Mouse (Mus musculus) spleen, postnatal 36 days (tissue): ENCODE measurements around the gene Mrfap1.

Source experiments
- DNase-seq, 2 experiments: peaks; one replicate each; pipeline ENCODE4 v3.0.0; 2022; ENCODE audit warnings: low spot score in 2 of 2, mixed read lengths in 1 of 2

The Mrfap1 gene

DNA sequence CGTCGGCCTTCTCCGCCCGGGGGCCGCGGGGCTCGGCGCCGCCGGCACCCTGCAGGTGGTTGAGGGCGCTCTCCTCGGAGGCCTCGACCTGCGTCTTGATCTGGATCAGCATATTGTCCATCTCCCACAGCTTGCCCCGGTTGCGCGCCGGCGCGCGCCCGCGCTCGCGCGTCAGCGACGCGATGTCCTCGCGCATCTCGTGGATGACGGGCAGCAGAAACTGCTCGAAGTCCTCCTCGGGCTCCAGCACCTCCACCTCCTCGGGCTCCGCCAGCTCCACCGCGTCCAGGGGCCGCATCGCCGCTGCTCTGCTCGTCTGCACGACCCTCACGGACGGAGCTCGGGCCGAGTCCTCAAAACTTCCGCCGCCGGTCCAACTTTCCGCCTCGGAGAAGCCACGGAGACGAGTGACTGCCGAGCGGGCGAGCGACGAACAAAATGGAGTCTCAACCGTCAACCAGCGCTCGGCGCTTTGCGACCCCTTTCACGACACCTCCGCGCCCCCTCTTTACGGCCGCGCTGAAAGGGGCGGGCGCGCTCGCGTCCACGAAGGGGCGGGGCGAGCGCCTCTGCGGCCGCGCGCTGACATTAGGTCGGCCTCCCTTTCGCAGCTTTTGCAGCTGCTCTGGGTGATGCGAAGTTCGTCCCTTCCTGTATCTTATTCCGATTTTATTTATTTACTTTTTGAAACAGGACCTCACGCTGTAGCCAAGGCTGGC, at the start of gene Mrfap1:
Gene Mrfap1, minus strand, starts transcription at position 477 of the 719 bp plus-strand sequence.
- DNase-seq = peak; percentile 92

DNA sequence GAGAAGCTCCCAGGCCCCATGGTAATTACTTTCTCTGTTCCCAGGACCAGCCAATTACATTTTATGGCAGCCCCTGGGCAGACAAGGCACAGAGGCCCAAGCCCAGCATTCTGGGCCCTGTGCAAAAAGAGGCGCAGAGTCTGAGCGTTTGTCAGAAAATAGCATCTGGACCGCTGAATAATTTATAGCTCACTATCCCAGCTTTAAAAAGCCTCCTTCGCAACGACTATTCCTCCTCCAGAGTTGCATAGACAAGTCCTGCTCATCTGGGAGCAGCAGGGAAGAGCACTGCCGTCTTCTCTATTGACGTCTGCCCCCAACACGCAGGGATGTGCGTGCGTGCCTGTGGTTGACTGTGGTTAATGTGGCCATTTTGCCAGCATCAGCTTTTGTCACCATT, 47.9 kb upstream of the Mrfap1 start:
- no peak for DNase-seq

DNA sequence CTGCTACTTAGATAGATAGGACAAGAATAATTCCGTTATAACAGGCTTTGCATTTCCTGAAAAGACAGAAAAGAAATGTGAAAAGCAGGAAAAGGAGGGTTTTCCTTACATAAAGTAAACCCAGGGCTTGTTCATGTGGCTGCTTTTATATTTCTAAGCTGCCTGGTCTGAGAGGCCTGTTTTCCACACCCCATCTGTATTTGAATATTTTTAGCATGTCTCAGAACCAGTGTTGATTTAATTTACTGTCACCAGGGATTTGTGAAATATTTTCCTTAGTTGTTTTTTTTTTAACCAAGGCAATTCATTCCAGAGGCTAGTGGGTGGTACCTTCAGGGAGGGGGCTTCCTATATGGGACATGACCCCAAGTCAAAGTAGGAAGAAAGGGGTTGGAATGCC, 45.1 kb upstream of the Mrfap1 start:
- DNase-seq = no peak

DNA sequence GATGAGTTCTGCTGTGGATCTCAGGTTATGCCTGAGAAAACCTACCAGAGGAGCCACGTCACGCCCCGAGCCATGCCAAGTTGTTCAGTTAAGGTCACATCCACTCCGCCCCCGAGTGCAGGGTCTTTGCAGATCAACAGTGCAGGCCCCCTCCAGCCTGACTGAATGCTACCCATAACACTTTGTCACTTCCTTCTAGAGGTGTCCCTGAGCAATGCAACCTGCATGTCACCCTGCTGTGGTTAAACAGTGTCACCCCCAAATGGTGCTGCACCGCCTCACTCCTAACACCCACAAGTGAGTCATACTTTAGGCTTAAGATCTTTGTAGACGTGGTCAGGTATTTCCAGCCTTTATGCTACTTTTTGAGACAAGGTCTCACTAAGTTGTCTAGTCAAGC, 43.5 kb upstream of the Mrfap1 start:
- DNase-seq = no peak

DNA sequence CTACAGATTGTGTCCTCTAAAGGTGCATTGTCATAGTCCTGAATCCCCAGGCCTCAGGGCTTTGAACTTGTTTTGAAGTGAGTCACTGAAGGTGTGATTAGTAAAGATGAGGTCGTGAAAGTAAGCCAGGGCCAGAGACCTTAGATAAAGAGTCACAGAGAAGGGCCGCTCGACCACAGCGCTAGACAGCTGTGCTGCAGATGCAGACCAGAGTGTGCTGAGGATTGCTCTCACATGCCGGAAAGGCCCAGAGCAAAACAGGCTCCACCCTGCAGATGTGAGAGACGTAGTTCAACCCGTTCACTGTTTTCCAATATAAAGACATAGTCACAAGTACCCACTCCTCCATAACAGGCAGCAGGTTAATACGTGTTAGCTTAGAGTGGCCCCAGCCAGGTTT, 43.0 kb upstream of the Mrfap1 start:
- no peak for DNase-seq

DNA sequence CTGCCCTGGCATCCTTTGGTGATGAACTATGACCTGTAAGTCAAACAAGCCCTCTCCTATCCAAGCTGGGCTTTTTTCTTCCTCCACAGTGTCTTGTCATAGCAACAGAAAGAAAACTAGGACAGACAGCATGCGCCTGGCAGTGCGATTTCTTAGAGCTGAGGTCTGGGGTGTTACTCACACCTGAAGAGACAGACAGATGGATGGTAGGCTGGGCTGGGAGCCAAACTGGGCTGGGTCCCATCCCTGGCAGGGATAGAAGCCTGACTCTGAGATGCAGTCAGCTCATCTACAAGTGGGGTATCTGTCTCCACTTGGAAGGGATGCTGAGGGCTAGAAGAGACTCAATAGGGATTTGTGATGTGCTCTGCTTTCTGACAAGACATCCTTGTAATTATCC, 42.5 kb upstream of the Mrfap1 start:
- no peak for DNase-seq

DNA sequence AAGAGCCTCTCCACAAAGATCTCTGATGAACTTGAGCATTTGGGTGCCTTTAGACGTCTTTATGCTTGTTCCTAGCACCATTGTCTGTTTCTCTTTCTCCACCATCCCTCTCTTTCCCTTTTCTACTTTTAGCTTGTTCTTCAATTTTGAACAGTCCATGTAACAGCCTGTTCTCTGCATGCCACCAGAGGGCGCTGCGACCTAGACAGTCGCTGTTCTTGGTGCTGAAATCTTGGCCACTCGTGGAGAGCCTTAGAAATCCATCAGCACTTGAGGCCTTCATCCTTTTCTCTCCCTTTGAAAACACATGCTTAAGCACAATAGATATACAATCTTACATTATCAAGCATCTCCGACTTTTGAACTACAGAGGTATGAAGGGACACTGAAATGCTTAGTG, 39.4 kb upstream of the Mrfap1 start:
- peak; percentile 30 to 33 for DNase-seq

DNA sequence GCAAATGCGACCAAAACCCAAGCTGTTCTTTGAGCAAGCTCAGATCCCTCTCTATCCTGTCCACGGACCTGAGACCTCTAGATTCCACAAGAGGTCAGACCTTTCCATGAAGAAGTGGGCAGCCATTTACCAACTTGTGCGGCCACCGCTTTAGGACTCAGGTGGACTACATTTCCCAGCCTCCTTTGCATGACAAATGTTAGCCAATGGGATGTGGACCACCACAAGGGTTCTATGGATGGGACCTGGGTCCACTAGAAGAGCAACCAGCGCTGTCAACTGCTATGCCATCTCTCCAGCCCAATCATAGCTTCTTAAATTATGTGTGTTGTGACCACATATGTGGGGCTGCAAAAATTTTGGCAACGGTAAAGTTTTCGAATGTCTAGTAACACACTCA, 34.7 kb upstream of the Mrfap1 start:
- DNase-seq = peak in 1 of 2 experiments; percentile 22

DNA sequence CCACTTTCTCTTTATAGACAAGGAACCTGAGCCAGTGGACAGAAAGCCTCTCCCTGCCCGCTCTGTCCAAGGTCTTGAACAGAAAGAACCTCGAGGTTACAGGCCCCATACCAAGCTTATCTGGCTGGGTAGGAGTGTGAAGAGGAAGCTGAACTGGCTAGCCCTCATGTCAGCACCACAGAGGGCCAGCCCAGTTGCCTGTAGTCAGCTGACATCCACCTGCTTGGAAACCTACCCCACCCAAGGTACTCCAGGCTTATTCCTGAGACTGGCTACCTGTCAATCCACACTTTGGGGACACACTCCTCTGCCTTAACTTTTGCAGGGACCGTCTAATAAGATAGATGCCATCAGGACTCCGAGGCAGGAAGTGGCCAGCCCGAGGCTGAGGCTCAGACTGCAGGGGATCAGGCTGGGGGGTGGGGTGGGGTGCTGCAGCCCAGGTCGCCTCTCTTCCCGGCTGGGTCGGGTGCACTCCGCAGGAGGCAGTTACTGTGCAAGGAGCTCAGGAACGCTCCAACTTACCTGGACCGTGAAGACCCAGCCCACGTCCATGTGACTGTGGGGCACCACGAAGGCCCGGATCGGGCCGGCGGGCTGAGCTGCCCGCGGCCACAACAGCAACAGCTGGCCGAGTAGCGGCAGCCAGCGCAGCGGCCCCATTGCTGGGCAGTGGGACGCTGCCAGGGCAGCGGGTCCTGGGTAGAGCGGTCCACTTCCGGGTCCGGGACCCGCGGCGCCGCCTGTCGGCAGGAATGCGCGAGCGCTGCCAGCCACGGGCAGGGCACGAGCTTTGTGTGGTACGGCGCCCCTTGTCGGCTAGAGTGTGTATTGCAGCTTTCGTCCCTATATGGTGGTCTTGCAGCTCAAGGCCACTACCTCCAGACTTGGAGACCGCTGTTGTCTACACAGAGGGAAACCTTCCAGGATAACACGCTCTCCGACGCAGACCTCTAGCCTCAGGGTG, 33.6 kb upstream of the Mrfap1 start, which contains the start of gene Man2b2:
Gene Man2b2, minus strand, starts transcription at position 741 of the 967 bp plus-strand sequence.
- DNase-seq = peak; percentile 84 to 85

DNA sequence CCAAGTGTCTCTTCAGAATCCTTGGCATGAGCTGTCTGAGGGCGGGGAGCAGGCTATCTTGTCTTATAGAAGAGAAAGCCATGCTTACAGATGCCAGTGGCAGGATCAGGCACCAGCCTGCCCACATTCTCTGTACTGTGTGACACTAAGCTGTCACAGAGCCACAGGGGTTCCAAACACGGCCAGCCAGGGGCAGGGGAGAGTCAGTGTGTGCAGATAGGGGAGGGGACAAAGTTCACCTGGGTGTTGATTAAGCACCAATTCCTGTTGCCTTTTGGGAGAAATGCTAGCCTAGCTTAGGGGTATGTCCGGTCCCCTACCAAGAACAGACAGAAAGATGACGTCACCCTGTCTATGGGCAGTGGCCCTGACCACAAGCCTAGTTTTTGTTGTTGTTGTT, 32.5 kb upstream of the Mrfap1 start:
- DNase-seq = no peak

DNA sequence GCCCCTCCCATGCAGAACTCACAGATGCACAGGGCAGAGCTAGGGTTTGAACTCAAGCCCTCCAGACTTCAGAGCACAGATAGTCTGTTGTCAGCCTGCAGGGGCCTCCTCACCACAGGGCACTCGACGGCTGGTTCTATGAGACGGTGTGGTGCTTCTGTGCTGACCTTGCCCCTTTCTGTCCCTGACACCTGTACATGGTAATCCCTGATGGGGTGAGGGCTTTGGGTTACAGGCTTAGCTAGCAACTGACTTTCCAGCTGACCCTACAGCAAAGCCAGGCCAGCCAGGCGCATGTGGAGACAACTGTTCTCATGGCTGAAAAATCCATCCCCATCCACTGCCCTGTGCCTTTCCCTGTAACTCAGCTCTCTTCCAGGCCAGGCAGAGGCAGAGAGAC, 26.3 kb upstream of the Mrfap1 start:
- DNase-seq = no peak

DNA sequence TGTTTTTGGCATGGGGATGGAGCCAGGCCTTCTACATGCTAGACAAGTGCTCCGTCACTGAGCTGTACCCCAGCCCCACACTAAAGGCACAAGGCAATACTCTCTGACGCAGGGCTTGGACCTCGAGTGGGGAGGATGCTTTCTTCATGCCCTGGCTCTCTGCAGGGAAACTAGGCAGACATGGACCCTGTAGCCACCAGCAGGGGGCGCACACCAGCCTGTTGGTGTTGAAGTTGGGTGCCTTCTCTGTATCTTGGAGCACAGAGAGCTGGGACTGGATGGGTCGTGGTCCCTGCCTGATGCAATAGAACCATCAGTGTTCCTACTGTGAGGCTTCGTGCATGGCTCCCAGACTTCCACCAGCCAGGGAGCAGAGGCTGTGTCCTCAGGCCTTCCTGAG, 23.6 kb upstream of the Mrfap1 start:
- DNase-seq = peak; percentile 17 to 39

DNA sequence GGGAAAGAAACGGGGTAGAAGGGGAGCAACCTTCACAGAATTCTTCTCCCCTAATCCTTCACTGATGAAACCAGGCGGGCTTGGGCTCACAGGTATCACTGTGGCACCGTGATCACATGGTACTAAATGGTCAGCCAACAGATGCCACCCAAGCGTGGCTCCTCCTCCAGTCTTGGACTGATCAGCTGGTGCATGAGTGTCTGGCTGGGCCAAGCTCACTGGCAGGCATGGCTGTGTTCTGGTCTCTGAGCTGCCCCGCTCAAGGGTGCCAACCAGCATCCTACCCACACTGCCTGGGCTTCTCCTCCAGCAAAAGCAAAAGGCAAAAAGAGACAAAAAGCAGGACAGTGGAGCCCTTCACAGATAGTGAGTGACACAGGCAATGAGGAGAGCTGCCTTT, 23.2 kb upstream of the Mrfap1 start:
- no peak for DNase-seq

DNA sequence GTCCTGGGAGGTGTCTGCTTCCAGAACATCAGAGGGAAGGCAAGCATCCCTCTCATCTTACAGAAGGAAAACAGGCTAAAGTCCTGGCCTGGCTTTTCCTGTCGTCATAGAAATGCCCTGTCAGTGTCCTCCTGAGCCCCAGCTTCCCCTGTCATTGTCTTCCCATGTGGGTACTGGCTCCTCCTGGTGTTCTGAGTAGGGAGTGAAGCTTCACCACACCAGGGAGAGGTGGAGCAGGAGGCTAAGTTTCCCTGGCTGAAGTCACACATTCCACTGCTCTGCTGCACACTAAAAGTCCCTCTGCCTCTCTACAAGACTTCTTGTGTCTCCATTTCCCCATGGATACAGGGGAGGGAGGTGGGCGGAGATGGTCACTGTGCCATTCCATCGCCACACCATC, 21.2 kb upstream of the Mrfap1 start:
- no peak for DNase-seq

DNA sequence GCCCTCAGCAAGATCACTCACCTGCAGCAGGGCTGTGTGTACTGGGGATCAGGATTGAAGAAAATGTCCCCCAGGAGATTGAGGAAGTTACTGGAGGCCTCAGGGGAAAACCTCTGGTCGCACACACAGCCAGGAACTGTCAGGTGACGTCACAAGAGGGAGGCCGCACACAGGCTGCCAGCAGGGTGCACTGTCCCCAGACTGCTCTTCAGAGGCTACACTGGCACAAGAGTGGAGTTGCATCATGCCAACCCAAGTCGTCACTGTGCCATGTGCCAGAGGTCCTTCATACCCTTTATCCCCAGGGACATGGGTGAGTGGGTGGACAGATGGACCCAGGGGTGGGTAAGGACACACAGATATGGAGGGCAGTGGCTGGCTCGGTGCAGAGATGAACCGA, 18.0 kb upstream of the Mrfap1 start:
- peak; percentile 40 to 44 for DNase-seq

DNA sequence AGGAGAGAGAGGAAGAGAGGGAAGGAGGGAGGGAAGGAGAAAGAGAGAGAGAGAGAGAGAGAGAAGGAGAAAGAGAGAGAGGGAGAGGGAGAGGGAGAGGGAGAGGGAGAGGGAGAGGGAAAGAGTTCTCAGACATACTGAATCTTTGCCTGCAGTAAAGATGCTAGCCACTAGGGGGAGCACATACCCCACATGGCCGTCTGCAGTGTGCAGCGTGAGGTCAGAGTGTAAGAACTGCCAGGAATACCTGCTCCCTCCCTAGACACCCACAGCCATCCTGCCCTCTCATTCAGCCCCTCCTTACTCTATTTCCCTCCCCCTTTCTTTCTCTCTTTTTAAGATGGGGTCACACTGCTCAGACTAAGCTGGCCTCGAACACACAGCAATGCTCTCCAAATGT, 14.8 kb upstream of the Mrfap1 start:
- peak in 1 of 2 experiments; percentile 40 for DNase-seq

DNA sequence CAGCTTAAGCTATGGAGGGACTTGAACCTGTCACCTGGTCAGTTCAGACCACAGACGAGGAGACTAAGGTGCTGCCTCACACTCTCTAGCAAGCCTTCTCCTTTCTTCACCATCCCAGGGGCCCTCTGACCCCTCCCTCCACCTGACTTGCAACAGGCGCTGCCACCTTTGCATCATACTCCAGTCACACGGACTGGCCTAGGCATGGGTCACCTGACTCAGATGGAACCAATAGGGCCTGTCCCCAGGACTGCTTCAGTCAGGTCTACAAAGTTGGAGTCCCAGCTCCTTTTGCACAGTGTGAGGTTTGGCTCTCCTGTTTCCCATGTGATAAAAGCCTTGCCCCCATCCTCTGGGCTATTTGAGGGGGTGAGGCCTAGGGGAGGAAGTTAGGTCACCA, 14.1 kb upstream of the Mrfap1 start:
- no peak for DNase-seq

DNA sequence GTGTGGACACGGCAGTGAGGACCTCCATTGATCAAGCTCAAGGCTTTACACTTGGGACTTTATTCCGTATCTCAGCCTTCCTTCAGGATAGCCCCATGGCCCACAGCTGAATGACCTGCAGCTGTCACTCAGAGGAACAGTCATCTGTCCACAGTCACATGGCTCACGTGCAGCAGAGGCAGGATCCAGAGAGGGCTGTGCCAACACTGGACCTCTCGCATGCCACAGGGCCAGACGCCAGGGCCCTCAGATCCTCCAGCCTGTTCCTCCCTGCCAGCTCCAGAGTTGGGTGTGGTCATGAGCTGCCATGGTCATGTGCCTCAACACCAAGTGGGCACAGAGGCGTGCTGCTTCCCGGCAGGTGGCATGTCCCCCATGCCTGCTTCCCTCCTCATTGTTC, 12.6 kb upstream of the Mrfap1 start:
- DNase-seq = no peak

DNA sequence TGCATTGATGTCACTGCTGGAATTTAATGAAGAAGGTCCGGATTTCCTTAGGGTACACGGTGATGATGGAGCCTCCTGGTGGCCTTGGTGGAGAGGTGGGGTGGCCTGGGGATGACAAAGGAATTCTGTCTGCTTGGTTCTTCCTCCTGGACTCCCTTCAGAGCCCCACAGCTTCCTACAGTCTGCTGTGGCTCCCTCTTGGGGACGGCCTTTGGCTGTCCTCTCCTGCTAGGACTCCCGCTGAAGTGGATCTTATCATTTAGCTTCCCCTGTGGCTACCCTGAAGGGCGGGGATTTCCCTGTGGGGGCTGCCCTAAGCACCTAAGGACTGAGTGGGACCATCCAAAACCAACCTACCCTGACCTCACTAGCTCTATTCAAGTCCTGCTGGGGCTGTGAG, 10.5 kb upstream of the Mrfap1 start:
- no peak for DNase-seq

DNA sequence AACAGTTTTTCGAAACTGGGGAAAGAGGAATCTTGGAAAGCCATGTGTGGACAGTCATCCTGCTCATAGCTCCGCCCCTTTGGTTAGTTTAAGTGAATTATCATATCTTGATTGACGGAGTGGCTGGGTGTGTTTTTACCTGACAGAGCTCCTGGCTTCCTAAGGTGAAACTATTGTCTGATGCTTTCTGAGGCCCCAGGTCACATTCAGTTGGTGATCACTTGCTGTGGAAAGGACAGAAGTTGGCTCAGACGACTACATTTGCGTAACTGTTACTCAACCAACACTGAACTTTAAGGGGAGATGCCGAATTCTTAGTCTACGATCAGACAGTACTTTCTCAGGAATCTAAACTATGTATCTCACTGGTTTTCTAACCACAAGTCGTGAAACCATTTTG, 719 bp upstream of the Mrfap1 start:
- no peak for DNase-seq

DNA sequence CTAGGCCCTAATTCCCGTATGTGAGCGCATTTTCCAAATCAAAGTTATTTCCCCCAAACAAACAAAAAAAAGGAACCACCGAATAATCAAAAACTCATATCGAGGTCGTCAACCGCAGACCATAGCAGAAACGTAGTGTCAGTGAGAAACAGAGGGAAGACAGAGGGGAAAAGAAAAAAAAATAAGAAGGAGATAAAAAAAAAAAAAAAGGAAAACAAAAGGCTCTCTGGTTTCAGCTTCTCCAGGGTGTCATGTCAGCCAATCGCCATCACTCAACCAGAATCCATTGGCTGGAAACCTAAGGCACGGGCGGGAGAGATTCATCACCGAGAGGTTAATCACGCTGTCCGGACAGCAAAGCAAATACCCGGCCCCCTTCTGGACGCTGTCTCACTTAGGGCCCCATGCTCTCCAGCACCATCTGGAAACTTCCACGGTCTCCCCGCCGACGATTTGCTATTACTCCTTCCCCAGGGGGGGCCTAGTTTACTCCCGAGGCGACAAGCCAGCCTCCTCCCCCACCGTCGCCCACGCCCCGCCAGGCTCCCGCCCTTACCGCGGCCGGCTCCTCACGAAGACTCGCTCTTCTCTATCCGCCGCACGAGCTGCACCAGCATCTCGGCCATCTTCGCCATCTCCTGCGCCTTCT, 801 bp downstream of the Mrfap1 start:
- peak; percentile 51 to 59 for DNase-seq

DNA sequence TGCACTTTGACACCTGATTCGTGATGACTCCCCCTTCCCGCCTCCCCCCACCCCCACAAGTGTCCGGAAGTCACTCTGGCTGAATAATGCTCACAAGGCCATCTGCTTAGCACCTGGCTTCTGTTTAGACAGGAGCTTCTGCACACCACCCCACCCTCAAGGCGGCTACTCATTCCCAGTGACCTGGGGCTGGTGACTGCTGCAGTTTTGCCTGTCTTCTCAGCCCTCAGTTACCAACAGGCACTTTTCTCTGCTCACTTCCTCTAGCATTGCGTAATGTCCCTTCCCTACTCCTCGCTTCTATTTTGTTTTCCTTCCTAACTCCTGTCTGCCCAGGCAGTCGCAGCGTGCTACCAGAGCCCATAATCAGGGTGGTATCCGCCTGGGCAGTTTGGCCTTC, 4.7 kb downstream of the Mrfap1 start:
- no peak for DNase-seq
